Mouse (Mus musculus): Measurements from ENCODE around the gene Foxn1. TPM values are rescaled to one million over a fixed set of nuclear protein-coding genes. Genes with fewer than 3 reads are reported as not detected.
A peak's percentile ranks its signal among the peaks of the same experiment; 100 is the strongest.

Gene Foxn1
- polyA plus RNA-seq, 1 experiment = not detected

DNA sequence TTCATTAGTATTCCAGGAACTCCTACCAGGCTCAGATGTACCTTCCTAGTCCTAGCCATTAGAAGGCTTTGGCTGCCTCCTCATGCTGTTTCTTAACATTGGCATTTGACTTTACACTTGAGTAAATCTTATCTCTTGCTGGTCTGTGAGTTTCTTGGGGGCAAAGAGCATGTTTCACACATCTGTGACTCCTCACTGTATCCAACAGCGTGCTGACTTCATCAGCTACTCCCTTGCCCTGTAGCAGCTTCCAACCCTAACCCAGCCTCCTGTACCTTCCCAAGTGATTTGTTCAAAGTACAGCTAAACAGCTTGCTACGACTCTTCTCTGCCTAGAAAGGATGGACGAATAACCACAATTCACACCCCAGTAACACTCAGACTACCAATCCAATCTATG is 15.1 kb upstream of the Foxn1 start:
- no peak for DNase-seq (ENCODE audit: extremely low spot score in 1 of 2, low spot score in 1 of 2)

GRCm38 (mm10) chr11:78400936-78401335 is 14.6 kb upstream of the Foxn1 start:
- no peak for DNase-seq (ENCODE audit: extremely low spot score in 1 of 2, low spot score in 1 of 2)

- peak; percentile 44 to 92 for DNase-seq (ENCODE audit: extremely low spot score in 1 of 2, low spot score in 1 of 2)
Observed at GRCm38 (mm10) chr11:78399680-78400079, 13.3 kb upstream of the Foxn1 start.

DNA sequence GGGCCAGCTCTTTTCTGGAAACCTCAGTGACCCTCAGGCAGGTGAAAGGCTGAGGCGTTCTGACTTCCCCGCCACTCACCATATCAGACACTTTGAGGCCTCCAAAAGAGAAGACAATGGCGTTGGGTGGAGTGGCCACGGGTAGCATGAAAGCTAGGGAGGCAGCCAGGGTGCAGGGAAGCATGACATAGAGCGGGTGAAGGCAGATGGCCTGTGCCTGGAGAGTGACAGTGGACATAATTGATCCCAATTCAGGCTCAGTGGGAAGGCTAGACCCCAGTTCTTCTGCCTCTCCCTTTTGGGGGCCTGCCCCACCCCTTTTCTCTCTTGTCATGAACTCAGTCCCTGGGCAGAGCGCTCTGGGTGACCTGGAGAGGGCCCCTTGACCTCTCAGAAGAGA is 11.9 kb upstream of the Foxn1 start:
- no peak for DNase-seq (ENCODE audit: extremely low spot score in 1 of 2, low spot score in 1 of 2)

DNA sequence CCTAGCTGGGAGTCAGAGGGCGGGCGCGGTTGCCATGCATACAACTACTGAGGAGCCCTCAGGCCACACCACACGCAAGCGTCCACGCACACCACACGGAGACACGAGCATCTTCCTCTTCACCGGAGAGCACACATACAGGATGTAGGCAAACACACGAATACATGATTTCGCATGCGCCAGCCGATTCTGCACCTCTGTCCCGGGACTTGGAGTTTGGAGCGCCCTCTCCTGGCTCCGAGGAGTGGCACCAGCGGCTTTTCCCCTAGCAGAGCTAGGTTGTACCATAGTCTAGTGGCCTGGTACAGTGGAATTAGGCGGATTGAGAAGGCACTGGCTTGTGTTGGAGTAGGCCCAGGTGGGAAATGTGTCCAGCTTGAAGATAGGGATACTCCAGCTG is 11.0 kb upstream of the Foxn1 start:
- peak in 1 of 2 experiments; percentile 49 for DNase-seq (ENCODE audit: extremely low spot score in 1 of 2, low spot score in 1 of 2)

DNA sequence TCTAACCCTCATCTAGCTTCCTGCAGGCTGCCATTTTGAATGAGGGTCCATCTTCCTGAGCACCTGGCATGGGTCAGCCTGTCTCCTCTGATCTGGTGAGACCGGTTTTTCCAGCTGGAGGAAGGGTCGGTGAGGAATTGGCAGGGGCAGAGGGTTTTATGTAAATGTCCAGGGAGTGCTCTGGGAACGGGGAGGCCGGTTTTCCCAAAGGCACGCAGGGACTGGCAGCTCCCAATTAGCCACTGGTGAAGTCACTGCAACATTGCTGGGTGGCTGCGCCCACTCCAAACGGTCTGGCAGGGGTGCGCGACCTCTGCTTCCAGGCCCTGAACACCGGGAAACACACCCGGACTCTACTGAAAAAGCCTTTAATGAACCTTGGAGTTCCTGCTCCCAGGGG is 10.6 kb upstream of the Foxn1 start:
- DNase-seq (ENCODE audit: extremely low spot score in 1 of 2, low spot score in 1 of 2) = no peak

GRCm38 (mm10) chr11:78392728-78393127 is 6.4 kb upstream of the Foxn1 start:
- no peak for DNase-seq (ENCODE audit: extremely low spot score in 1 of 2, low spot score in 1 of 2)

GRCm38 (mm10) chr11:78385776-78386175 is 582 bp downstream of the Foxn1 start:
- DNase-seq (ENCODE audit: extremely low spot score in 1 of 2, low spot score in 1 of 2) = no peak

DNA sequence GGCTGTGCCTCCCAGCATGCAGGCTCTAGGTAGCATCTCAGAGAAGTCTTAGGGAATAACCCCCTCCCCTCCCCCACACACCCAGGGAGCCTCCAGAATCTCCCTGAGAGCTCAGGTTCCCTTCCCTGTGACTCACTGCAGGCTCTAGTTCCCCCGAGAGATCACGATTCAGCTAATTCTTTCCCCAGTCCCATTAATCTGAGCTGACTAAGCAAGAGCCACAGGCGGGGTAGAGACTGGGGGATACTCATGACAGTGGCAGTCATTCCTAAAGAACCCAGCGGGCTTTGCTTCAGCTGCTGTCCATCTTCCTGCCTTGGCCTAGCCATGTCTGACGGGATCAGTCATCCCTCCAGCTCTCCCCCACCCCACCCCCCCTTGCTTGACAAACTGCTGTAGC is 3.7 kb downstream of the Foxn1 start:
- DNase-seq (ENCODE audit: extremely low spot score in 1 of 2, low spot score in 1 of 2) = peak in 1 of 2 experiments; percentile 16

DNA sequence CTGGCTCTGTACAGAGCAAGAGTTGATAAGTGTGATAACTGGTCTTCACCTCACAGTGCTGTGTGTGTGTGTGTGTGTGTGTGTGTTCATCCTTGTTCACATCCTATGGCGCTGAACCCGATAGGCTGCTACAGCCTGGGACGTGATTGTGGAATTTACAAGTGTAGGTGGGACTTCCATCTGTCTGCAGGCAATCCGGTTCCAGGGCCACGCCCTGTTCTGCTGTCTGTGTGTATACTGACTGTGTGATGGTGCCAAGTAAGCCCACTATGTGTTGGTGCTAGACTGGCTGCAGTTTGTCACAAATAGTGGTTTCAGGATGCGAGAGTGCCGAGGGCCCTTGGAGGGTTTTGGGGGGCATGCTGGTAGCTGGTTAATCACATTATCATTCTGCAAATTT is 4.1 kb downstream of the Foxn1 start:
- DNase-seq (ENCODE audit: extremely low spot score in 1 of 2, low spot score in 1 of 2) = no peak

DNA sequence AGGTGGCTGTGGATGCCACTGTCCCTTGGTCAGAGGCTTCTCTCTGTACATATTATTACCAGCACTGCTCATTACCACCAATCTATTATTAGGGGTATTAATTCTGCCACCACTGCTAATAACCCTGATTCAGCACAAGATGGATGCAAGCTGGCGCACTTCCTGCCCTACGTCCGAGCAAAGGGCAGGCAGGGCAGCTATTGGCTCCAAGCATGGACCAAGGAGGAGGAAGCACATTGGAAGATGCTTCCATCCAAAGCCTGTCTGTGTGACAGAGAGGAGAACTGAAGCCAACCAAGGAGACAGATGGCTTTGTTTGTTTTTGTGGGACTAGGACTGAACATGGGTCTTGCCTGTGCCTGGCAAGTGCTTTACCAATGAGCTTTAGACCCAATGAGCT is 5.4 kb downstream of the Foxn1 start:
- DNase-seq (ENCODE audit: extremely low spot score in 1 of 2, low spot score in 1 of 2) = no peak

- DNase-seq (ENCODE audit: extremely low spot score in 1 of 2, low spot score in 1 of 2) = no peak
Observed at GRCm38 (mm10) chr11:78380351-78380750, 6.0 kb downstream of the Foxn1 start.

DNA sequence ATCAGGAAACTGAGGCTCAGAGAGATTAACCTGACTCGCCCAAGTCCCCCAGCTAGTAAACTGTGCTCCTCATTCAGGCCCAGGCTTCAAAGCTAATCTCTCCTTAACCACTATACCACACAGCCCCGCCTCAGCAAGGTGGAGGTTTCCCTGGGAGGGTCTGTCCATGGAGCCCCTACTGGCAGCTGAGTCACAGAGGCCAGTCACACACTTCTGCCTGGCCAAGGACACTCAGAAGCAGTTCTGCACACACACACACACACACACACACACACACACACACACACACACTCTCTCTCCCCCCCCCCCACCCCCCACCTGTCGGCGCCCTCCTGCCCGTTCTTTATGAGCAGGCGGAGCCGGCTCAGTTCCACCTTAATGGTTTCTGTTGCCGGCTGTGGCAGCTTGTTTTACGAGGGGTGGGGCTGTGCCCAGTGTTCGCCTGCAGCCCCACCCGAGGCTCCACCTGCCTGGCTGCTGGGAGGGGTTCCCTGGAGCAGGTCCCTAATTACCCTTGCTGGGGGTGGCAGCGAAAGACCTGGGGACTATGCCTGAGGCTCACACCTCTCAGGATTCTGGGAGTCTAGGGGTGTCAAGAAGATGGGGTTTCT is 8.7 kb downstream of the Foxn1 start:
- no peak for DNase-seq (ENCODE audit: extremely low spot score in 1 of 2, low spot score in 1 of 2)

DNA sequence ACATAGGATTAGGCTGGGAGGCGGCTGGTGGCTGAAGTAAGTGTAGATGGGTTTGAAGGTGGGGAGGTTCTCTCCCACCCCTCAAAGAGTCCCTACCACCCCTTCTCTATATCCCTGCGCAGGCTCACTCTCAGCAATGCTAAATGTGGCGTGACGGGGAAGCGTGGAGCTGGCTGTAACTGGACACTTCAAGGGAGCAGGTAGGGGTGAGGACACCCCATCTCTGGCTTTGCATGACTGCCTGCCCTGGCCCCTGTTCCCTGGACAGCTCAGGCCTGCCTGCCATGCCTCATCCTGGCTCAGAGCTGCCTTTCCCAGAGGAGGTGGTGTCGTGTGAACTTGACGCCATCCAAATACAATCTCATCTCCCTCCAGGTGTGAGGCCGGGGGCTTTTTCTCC is 12.2 kb downstream of the Foxn1 start:
- DNase-seq (ENCODE audit: extremely low spot score in 1 of 2, low spot score in 1 of 2) = no peak

DNA sequence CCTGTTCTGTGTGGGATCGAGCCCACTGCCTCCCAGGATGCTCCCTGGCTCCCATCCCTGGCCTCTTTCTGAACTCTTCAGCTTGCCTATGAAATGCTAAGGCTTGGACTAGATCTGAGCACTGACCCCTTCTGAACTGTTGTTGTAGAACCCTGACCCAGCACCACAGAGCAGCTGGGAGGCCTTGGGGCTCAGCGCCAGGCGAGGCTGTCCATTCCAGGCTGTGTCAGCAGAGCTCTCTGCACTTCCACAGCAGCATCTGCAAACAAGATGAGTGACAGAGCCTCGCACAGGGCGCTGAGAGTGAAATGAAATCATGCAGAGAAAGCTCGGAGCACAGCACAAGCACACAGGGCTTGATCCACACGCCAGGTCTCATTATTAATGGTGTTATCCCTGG is 13.7 kb downstream of the Foxn1 start:
- no peak for DNase-seq (ENCODE audit: extremely low spot score in 1 of 2, low spot score in 1 of 2)

DNA sequence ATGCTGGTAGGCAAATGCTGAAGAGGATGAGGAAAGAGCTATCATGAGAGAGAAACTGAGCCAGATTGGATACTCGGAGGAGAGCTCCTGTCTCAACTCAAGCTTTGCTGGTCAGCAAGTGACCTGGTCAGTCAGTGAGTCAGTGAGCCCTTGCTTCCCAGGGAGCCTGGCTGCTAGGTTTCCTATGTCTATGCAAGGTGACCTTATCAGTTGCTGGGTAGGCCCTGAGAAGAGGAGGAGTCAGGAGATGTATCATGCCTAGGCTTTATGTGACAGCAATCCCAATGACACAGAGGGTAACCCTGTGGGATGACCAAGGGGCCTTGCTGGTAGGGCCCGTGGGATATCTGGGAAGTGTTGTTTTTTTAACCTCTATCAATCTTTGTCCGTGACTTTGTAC is 14.2 kb downstream of the Foxn1 start:
- no peak for DNase-seq (ENCODE audit: extremely low spot score in 1 of 2, low spot score in 1 of 2)

GRCm38 (mm10) chr11:78371711-78372110 is 14.6 kb downstream of the Foxn1 start:
- no peak for DNase-seq (ENCODE audit: extremely low spot score in 1 of 2, low spot score in 1 of 2)

- DNase-seq (ENCODE audit: extremely low spot score in 1 of 2, low spot score in 1 of 2) = no peak
Observed at GRCm38 (mm10) chr11:78370389-78370788, 16.0 kb downstream of the Foxn1 start.

- no peak for DNase-seq (ENCODE audit: extremely low spot score in 1 of 2, low spot score in 1 of 2)
Observed at GRCm38 (mm10) chr11:78367456-78368225, 18.7 kb downstream of the Foxn1 start.

DNA sequence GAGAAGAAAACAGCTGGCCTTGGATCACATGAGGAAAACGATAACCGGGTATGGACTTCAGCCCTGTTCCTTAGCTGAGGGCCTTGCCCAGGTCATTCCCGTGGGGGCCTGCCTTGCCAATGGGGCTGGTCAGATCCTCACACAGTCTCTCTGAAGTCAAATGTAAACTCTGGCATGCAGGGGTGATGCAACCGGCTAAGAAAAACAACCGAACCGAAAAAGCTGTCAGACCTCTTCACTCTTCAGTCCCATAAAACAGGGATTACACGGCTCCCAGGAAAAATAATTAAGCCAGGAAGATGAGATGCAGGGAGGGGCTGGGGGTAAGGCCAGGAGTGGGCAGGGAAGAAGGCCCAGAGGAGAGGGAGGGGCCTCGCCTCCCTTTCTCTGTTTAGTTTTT is 22.3 kb downstream of the Foxn1 start:
- DNase-seq (ENCODE audit: extremely low spot score in 1 of 2, low spot score in 1 of 2) = no peak

DNA sequence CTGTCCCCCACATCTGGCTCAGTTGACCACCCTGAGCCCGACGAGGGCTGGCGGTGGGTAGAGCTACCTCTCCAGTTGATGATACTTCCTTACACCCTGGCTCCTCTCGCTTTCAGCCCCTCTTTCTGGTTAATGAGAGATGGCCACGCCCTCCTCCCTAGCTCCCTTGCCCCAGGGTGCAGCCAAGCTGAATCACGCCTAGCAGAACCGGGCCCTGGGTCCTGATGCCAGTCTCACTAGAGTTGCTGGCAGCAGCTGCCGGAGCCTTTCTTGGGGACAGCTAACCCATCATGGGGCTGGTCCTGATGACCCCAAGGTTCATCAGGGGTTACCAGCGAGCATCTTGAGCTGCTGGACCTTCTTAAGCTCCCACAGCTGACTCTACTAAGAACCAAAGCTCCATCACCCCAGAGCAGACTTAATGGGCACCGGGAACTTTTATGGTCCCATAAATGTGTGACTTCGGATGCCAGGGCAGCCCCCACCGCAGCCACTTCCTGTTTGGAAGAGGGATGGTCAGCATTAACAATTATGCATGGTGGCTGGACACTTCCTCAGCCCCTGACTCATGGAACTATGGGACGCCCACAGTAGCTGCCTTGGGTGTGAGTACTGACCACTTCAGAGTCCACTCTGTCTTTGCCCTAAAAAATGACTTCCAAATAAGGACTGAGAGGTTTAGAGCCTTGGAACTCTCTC is 22.9 kb downstream of the Foxn1 start:
- no peak for DNase-seq (ENCODE audit: extremely low spot score in 1 of 2, low spot score in 1 of 2)

DNA sequence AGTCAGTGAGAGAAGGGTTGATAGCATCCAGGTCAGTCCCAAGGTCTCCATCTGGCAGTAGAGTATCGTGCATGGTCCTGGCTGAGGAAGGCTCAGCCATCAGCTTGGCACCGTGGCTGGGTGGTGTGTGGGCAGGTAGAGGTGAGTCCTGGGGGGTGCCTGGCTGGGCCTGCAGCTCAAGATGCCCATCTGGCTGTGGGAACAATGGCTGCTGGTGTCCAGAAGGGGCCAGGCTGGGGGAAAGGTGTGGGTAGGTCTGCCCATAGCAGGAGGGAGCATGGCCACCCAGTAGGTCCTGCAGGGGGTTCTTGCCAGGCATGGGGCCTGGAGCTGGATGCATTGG is 25.6 kb downstream of the Foxn1 start:
- DNase-seq (ENCODE audit: extremely low spot score in 1 of 2, low spot score in 1 of 2) = no peak
